Mouse (Mus musculus) layer of hippocampus, adult 9-10 months (tissue): ENCODE measurements around the gene Ap2a2.
"Not testable (repeated sequence)": the region's sequence is repeated elsewhere in the genome, so short reads cannot be mapped to it uniquely, and the experiment has no call there.

ENCODE experiments used
- DNase-seq: peaks from one replicate; pipeline ENCODE4 v3.0.0; 2022; ENCODE audit warnings: low spot score

The Ap2a2 gene

GRCm38 (mm10) chr7:141597563-141597962 is 35.6 kb downstream of the Ap2a2 start:
- no peak for DNase-seq

- DNase-seq = no peak
These were observed 45.7 kb downstream of the Ap2a2 start for GRCm38 (mm10) chr7:141607717-141608116.

GRCm38 (mm10) chr7:141609719-141610514 is 47.9 kb downstream of the Ap2a2 start:
- no peak for DNase-seq

DNA sequence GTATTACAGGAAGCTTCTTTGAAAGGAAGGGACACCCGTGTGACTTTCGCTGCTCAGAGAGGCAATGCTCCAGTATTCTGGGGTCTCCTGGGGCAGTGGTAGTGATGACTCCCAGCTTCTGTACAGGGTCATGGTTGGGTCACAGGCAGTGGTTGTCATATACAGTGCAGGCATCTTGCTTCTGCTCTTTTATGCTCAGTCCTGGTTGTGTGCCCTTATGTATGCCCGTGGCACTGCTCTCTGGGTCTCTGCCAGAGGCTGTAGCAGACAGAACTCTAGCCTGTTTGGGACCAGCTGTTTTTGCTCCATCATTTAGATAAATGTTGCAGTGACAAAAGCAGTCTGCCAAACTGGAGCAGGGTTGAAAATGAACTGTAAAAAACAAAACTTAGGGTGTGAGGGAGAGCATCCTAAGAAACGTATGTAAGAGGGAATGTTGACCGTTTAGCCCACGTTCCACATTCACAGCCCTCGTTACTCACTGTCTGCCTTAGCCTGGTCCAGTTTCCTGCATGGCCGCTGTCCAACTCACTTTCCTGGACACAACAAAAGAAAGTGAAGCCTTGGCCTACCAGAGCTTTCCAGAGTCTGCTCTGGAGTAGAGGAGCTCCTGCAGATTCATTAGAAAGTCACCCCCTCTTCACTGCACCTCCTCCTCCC is 49.9 kb downstream of the Ap2a2 start:
- DNase-seq = no peak

DNA sequence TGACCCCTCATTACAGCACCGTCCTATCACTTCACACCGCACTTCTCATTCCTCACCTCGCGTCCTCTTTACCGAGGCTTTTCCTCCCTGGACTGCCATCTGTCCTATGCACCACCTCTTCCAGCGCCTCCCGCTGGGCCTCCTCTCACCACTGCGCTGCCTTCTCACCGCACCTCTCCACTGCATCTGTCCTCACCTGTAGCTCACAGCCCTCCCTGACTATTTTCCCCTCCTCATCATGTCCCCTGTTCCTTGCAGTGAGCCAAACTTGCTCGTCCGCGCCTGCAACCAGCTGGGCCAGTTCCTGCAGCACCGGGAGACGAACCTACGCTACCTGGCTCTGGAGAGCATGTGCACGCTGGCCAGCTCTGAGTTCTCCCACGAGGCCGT is 50.4 kb downstream of the Ap2a2 start:
- no peak for DNase-seq

DNA sequence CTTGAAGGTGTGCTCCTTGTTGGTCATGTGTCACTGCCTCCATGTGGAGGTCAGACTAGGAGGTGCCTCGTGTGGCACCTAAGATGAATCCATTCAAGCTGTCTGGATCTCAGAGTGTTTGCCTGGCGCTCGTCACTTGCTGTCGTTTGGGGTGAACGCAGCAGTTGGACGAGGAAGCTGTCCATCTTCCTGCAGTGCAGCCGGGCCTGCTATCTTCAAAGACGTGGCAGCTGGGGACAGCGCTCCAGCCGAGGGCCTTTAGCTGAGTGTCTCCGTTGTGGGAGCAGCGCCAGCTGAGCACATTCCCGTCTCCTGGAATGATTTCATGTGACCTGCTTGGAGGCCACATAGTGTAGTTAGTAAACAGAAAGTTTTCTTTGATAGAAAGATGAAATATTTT is 50.8 kb downstream of the Ap2a2 start:
- DNase-seq = no peak

- DNase-seq = no peak
These were observed 52.4 kb downstream of the Ap2a2 start for GRCm38 (mm10) chr7:141614329-141614832.

DNA sequence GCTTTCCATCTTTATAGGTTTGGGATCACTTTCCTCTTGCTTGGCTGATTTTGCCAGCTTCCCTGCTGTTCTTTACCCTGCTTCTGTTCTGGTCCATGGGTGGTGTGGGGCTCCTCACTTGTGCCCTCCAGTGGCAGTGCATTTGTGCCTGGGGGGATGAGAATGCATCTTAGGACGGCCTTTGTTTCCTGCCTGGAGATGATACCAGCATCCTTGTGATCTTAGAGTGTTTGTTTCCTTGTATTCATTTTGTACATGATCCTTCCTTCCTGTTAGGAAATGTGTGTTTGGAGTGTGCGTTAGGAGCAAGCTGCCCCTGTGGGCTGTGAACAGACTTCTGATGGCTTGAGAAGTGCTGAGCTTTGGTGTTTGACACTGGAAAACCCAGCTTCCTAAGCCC is 62.2 kb downstream of the Ap2a2 start:
- no peak for DNase-seq

DNA sequence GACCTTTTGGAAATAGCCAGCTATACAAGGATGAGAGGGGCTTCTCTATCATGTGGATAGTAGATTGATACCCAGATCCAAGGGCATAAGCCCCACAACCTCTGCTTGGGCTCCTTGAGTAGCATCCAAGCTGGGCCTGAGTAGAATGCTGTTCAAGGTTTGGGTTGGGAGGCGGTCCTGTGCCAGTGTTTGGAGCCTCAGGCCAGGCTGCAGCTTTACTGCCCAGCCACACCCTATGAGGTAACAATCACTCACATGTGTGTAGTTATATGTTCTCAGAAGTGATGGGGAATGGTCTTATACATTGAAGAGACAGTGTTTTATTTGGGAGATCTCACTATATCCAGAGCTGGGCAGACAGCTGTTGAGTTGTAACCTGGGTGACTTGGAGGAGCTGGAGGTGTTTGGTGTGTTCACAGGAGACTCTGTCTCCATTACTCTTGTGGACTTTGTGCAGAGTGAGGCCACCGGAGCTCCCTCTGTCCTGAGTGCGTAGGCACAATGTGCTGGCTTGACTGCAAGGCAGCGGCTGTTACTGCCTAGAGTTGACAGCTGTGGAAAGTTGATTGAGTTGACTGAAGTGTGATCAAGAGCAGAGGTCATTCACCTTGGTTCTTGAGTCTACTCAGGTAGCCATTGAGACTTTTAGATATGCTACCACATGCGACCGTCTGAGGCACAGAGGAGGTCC is 63.3 kb downstream of the Ap2a2 start:
- no peak for DNase-seq

DNA sequence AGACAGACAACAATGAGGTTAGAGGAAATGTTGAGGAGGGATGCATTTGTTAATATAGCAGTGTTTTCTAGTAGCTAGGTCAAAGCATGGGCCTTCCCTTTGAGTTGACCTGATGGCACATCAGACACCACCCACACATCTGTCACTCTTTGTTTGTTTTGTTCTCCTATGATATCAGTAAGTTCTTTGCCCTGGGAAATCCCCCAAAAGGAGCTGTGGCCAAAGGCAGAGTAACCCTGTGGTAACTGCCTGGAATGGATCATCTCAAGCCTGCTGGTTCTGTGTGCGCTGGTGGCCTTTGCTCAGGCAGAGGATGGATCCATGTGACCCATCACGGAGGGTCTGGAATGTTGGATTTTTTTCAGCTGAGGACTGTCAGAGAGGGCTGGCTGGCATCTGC is 66.0 kb downstream of the Ap2a2 start:
- DNase-seq = no peak

DNA sequence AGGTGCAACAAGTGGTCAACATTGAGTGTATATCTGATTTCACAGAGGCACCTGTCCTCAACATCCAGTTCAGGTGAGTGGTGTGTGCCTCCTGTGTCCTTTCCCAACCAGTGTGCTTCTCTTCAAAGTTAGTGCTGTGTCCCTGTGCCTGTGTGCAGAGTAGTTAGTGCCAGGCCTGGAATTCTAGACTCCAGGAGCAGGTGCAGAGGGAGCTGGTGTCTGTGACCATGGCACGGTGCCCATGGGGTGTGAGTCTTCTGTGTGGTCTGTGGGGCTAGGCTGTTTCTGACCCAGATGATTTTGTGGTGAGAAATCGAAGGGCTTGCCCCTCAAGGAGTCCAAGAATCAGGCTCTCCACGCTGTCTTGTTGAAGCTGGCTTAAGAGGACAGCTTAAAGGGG is 67.3 kb downstream of the Ap2a2 start:
- no peak for DNase-seq

DNA sequence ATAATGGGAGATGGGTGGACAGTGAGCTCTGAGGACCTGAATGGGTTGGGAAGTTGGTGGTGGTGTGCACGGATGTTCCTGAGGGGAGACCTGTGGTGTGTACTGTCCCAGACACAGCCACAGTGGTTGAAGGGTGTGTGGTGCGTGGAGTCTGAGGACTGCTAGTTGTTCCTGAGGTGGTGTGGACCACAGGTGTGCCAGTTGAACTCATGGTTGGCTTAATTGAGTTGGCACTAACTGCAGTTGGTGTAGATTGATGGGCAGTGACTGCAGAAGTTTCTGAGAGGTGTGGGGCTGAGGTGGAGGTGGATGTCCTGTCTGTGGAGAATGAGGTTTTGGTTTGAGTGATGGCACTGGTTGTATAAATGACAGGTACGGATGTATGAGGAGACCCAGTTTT is 76.1 kb downstream of the Ap2a2 start:
- not testable (repeated sequence) for DNase-seq

GRCm38 (mm10) chr7:141638513-141639334 is 76.8 kb downstream of the Ap2a2 start:
- not testable (repeated sequence) for DNase-seq

- not testable (repeated sequence) for DNase-seq
These were observed 77.4 kb downstream of the Ap2a2 start for GRCm38 (mm10) chr7:141639335-141639890.

DNA sequence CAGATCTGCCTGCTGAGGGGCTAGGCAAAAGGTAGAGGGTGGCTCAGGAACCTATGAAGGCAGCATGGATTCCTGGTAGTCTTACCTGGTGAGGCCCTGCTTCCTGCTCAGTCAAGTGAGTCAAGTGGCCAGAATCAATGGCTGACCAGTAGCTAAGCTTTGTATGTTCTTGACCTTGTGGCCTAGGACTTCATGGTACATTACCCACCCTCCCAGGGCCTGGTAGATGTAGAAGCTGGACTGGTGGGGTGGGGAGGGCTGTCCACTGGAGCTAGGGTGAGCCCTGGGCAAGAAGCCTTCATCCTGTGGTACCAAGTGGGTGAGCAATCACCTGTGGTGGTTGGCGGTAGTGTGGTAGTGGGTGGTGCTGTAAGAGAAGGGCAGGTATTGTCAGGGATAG is 80.4 kb downstream of the Ap2a2 start:
- DNase-seq = no peak

- DNase-seq = no peak
These were observed 81.2 kb downstream of the Ap2a2 start for GRCm38 (mm10) chr7:141643160-141643559.

DNA sequence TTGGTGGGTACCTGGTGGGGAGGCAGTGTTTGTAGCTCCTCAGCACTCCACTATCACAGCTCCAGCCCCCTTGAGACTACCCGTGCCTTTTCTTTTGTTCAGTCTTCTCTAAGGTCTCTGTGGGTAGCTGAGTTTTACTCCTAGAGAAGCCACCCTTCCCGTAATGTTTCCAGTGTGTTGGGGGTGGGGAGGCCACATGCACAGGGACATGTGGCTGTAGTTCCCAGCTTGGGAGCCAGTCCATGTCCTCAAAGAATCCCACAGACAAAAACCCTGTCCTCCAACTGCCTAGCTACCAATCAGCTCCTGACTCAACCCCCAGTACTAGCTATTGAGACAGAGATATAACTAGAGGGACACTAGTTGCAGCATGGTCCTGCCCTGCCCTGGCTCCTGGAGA is 85.1 kb downstream of the Ap2a2 start:
- DNase-seq = no peak

DNA sequence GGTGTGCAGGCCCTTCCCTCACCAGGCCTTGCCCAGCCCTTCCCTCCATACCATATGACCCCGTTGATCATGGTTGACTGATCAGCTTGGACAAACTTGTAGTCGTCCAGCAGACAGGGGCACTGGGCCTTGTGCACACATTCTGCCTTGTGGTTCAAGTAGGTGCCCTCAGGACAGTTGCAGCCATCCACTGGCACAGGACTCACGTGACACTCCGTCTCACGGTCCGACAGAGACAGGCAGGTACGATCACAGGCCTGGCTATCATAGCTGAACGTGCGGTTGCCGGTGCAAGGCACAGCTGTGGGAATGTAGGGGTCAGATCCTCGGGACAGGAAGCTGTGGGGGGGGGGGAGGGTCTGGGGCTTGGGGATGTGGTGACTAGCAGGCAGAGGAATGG is 85.8 kb downstream of the Ap2a2 start:
- DNase-seq = no peak

- no peak for DNase-seq
These were observed 90.2 kb downstream of the Ap2a2 start for GRCm38 (mm10) chr7:141652191-141652590.

- DNase-seq = no peak
These were observed 98.4 kb downstream of the Ap2a2 start for GRCm38 (mm10) chr7:141660346-141660745.

DNA sequence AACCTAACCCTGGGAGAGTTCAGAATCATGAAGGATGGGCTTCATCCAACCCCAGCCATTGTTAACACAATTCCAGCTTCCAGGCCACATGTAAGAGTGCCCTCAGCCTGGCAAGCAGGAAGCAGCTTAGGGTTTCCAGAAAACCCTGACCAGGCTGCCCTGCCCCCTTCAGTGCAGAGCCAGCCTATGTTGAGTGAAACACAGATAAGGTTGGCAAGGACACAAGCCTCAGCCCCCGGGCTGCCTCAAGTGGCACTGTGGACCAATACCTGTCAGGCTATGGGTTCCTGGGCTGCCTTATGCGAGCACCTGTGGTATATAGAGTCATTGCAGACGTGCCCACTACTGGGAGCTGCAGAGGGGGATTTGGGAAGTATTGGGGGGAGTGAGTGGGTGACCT is 99.5 kb downstream of the Ap2a2 start:
- DNase-seq = no peak

- no peak for DNase-seq
These were observed 100.2 kb downstream of the Ap2a2 start for GRCm38 (mm10) chr7:141662223-141662622.
